Mouse (Mus musculus) midbrain, embryonic 14.5 days (tissue): ENCODE results near the gene Plppr5. TPM values are rescaled to one million over a fixed set of nuclear protein-coding genes. Genes with fewer than 3 reads are reported as not detected.

Experiments used
- ATAC-seq: fragments of 200-750 bp; cut with Nextera tagmentation; 2 replicates; pipeline ENCODE4 v1.8.0; 2017; ENCODE audit warnings: moderate number of reproducible peaks, moderate library complexity; ENCODE audit not compliant: low FRiP score, low TSS enrichment
- DNase-seq: peaks from one replicate; pipeline ENCODE4 v3.0.0-alpha.2; 2015
- H3K27ac ChIP-seq: fragments of 300-500 bp; sonication (generic); replicated peaks from 2 replicates; pipeline ENCODE4 v1.5.1; 2014; ENCODE audit warnings: mild to moderate bottlenecking, low read depth, low read length, moderate library complexity
- H3K27me3 ChIP-seq: fragments of 300-500 bp; sonication (generic); 2 replicates; pipeline ENCODE4 v1.6.1; 2014; ENCODE audit warnings: low read length, control low read depth, mixed read lengths; ENCODE audit not compliant: control insufficient read depth, insufficient read depth
- H3K36me3 ChIP-seq: fragments of 300-500 bp; sonication (generic); 2 replicates; pipeline ENCODE4 v1.6.1; 2014; ENCODE audit warnings: low read length, control low read depth; ENCODE audit not compliant: control insufficient read depth, insufficient read depth
- H3K4me1 ChIP-seq: fragments of 300-500 bp; sonication (generic); 2 replicates; pipeline ENCODE4 v1.6.1; 2014; ENCODE audit warnings: mild to moderate bottlenecking, antibody characterized with exemption, low read length, control low read depth; ENCODE audit not compliant: control insufficient read depth, insufficient read depth
- H3K4me2 ChIP-seq: fragments of 300-500 bp; sonication (generic); 2 replicates; pipeline ENCODE4 v1.6.1; 2014; ENCODE audit warnings: mild to moderate bottlenecking, low read length, moderate library complexity
- H3K4me3 ChIP-seq: fragments of 300-500 bp; sonication (generic); replicated peaks from 2 replicates; pipeline ENCODE4 v1.5.1; 2014; ENCODE audit warnings: low read depth, low read length
- H3K9ac ChIP-seq: fragments of 300-500 bp; sonication (generic); replicated peaks from 2 replicates; pipeline ENCODE4 v1.6.1; 2014; ENCODE audit warnings: mild to moderate bottlenecking, low read length, moderate library complexity
- H3K9me3 ChIP-seq: fragments of 300-500 bp; sonication (generic); 2 replicates; pipeline ENCODE4 v1.6.1; 2016; ENCODE audit warnings: low read length, control low read depth, mixed read lengths; ENCODE audit not compliant: control insufficient read depth
- WGBS: fragments of 180-500 bp; shearing (Covaris S2); extraction: QIAGEN DNeasy Blood & Tissue Kit; methylation state at CpG from one replicate; pipeline ENCODE4 v1.1.7; 2014; 5-methylcytosine and 5-hydroxymethylcytosine counted together
- polyA plus RNA-seq: library from polyadenylated mRNA; unstranded; fragments of >200 nt; fragmentation: Nextera tagmentation; extraction: Ambion mirVana; gene quantifications from 2 replicates; pipeline ENCODE4 v1.2.1, GENCODE M21; 2014

The Plppr5 gene
- polyA plus RNA-seq, 1 experiment from 2014 or later: 5.8 TPM

- 59% methylated on average over 1 of the region's 1 CpGs for WGBS
- Histone ChIP-seq H3K4me3 (no peak overlapping the region), H3K36me3 (no peaks in the 10 kb centered on the region), H3K4me1 (no peaks in the 10 kb centered on the region), H3K9me3 (no peaks in the 10 kb centered on the region), H3K27ac (no peak overlapping the region), H3K9ac (no peak overlapping the region), H3K4me2 (no peak overlapping the region), H3K27me3 (no peaks in the 10 kb centered on the region)
- no peak for DNase-seq
- no peak for ATAC-seq
Observed at GRCm38 (mm10) chr3:117602404-117602803, 27.8 kb downstream of the Plppr5 start.

DNA sequence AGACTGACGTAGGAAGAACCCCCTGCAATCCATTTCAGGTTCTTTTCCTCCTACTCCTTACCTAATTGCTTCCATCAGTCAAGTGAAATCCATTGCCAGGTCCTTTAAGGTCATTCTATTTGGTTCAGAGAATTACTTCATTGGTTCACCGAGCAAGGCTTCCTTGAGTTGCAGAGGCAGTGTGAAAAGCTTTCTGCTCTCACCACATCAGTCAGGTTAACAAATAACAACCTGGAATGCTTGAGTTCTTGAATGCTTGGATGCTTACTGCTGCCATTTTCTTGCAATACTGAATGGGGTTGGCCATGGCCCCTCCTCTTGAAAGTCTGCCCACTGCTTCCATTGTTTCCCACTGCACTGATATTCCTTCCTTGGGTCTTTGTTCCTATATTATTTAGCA lies 28.8 kb downstream of the Plppr5 start:
- Histone ChIP-seq H3K4me1 (no peaks in the 10 kb centered on the region), H3K4me3 (no peak overlapping the region), H3K27ac (no peak overlapping the region), H3K27me3 (no peaks in the 10 kb centered on the region), H3K9me3 (no peaks in the 10 kb centered on the region), H3K36me3 (no peaks in the 10 kb centered on the region), H3K4me2 (no peak overlapping the region), H3K9ac (no peak overlapping the region)
- WGBS: 54% methylated on average over 2 of the region's 2 CpGs
- DNase-seq: no peak
- no peak for ATAC-seq

DNA sequence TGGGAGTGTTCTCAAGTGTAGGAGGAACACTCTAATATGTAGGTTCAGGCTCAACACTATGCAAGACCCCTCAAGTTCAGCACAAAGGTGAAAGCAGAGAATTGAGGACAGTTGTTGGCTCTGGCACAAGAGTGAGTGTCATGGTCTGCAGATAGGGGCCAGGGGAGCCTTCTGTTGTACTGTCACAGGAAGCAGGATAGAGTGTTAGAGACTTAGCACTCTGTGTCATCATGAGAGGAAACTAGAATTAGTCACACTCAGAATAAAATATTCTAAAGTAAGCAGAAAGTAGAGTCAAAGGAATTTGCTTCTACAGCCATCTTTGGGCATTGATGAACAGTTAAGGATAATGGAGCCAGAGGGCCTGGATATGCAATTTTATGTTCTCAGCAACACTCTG lies 31.7 kb downstream of the Plppr5 start:
- no peak for ATAC-seq
- Histone ChIP-seq H3K4me3 (no peak overlapping the region), H3K9ac (no peak overlapping the region)

GRCm38 (mm10) chr3:117611453-117611852 lies 36.8 kb downstream of the Plppr5 start:
- no peak for DNase-seq
- Histone ChIP-seq H3K9ac (no peak overlapping the region), H3K4me3 (no peak overlapping the region), H3K36me3 (no peaks in the 10 kb centered on the region), H3K27ac (no peak overlapping the region), H3K27me3 (no peaks in the 10 kb centered on the region), H3K9me3 (no peaks in the 10 kb centered on the region), H3K4me1 (no peaks in the 10 kb centered on the region), H3K4me2 (no peak overlapping the region)
- ATAC-seq: no peak
- WGBS: 84% methylated on average over 5 of the region's 5 CpGs

More for the DNA sequence above, 31.7 kb downstream of the Plppr5 start:
- Histone ChIP-seq H3K27ac (no peak overlapping the region), H3K4me1 (no peaks in the 10 kb centered on the region), H3K9me3 (no peaks in the 10 kb centered on the region), H3K36me3 (no peaks in the 10 kb centered on the region), H3K27me3 (no peaks in the 10 kb centered on the region), H3K4me2 (no peak overlapping the region)
- no peak for DNase-seq

DNA sequence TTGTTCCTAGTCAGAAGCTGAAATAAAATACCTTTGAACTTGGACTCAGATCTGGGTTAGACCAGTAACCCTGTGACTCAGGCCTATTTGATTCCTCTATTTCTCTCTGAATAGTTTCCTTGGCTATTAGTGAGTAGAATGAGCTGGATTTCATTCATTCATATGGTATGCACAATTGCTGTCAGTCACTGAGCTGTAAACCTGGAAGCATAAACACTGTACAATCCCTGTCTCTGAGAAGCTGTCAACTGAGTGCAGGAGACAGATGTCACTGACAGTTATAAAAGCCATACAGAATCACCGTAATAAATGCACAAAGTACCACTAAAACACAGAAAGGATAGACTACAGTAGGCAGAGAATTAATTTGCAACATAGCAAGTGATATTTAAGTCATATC lies 40.2 kb downstream of the Plppr5 start:
- H3K36me3 ChIP-seq: no peaks in the 10 kb centered on the region
- DNase-seq (no peak), ATAC-seq (0 out of 2 replicates have a peak, but pooled peaks have one; percentile 27)
- no peak overlapping the region for H3K4me2 ChIP-seq
- no peaks in the 10 kb centered on the region for H3K4me1 ChIP-seq
- no peak overlapping the region for H3K4me3 ChIP-seq
- H3K27me3 ChIP-seq: no peaks in the 10 kb centered on the region
- H3K27ac ChIP-seq: 0 out of 2 replicates have a peak overlapping the region, but pooled peaks have one; percentile 5
- H3K9me3 ChIP-seq: no peaks in the 10 kb centered on the region
- 54% methylated on average over 1 of the region's 1 CpGs for WGBS
- H3K9ac ChIP-seq: no peak overlapping the region

DNA sequence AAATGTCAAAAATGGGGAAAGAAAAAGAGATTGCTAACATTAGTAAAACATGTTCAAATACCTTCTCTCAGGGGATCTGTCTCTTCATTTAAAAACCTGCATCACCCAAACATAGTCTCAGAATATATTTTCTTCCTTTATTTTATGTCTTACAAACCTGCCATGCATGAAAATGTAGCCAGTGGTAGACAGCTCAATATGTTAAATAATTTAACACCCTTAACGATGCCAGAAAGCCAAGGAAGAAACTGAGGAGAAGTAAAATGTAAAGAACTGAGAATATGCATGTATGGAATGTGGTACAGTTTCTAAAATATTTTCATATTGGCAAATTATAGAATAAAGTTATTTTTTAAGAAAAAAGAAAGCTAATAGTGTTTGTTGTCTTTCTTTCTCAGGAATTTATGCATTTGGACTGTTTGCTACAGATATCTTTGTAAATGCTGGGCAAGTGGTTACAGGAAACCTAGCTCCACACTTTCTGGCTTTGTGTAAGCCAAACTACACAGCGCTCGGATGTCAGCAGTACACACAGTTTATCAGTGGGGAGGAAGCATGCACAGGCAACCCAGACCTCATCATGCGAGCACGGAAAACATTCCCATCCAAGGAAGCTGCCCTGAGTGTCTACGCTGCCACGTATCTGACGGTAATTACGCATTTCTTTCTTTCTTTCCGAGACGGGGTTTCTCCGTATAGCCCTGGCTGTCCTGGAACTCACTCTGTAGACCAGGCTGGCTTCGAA lies 50.8 kb downstream of the Plppr5 start:
- no peak overlapping the region for H3K4me3 ChIP-seq
- 92% methylated on average over 13 of the region's 13 CpGs for WGBS
- H3K4me2 ChIP-seq: no peak overlapping the region
- 0 out of 2 replicates have a peak, but pooled peaks cover 3% of the 10 kb centered on the region for H3K4me1 ChIP-seq
- H3K27me3 ChIP-seq: no peaks in the 10 kb centered on the region
- H3K9ac ChIP-seq: no peak overlapping the region
- no peak for DNase-seq
- H3K9me3 ChIP-seq: no peaks in the 10 kb centered on the region
- no peaks in the 10 kb centered on the region for H3K36me3 ChIP-seq
- no peak for ATAC-seq
- H3K27ac ChIP-seq: no peak overlapping the region

DNA sequence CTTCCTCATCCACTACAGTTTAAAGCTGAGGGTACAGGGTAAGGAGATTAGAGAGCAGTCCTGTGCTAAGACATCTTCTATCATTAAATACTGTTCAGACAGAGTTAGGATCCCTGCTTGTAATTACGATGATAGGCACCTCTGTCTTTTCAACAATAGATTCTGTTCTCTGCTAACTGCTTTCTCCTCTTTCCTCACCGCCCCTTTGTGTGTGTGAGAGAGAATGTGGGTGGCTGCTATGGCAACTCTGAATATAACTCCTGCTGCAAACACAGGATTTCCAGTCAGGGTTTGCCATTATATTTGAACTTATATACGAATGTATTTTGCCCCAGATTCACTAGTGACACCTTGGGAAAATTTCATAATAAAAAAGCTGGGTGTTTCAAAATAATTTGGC lies 54.2 kb downstream of the Plppr5 start:
- H3K9ac ChIP-seq: no peak overlapping the region
- 14% methylated on average over 3 of the region's 3 CpGs for WGBS
- H3K27me3 ChIP-seq: no peaks in the 10 kb centered on the region
- H3K9me3 ChIP-seq: no peaks in the 10 kb centered on the region
- no peaks in the 10 kb centered on the region for H3K36me3 ChIP-seq
- ATAC-seq (no peak), DNase-seq (peak; percentile 61)
- H3K4me1 ChIP-seq: 0 out of 2 replicates have a peak, but pooled peaks cover 3% of the 10 kb centered on the region
- H3K4me3 ChIP-seq: no peak overlapping the region
- no peak overlapping the region for H3K4me2 ChIP-seq
- H3K27ac ChIP-seq: no peak overlapping the region; the same call in 1 of the 2 replicates

DNA sequence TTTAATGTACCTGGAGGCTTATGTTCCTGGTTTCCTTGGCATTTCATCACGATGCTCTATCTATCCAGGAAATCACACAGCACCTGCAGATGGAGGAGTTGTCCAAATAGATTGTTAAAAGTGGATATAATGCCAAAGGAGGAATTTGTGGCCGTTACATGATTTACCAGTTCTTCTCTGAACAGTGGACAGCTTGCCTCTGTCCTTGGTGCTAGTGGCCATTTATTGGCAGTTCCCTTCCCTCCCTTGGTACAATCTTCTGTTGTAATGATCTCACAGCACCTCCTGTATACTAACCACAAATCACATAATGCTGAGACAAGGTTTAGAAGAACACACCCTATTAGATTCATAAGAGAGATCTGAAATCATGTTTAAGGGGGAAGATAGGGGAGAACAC lies 55.7 kb downstream of the Plppr5 start:
- Histone ChIP-seq H3K9me3 (no peaks in the 10 kb centered on the region), H3K4me3 (no peak overlapping the region), H3K9ac (no peak overlapping the region), H3K4me2 (no peak overlapping the region), H3K27ac (no peak overlapping the region), H3K27me3 (no peaks in the 10 kb centered on the region), H3K36me3 (no peaks in the 10 kb centered on the region), H3K4me1 (0 out of 2 replicates have a peak, but pooled peaks cover 3% of the 10 kb centered on the region)
- 76% methylated on average over 2 of the region's 2 CpGs for WGBS
- DNase-seq (no peak), ATAC-seq (no peak)

DNA sequence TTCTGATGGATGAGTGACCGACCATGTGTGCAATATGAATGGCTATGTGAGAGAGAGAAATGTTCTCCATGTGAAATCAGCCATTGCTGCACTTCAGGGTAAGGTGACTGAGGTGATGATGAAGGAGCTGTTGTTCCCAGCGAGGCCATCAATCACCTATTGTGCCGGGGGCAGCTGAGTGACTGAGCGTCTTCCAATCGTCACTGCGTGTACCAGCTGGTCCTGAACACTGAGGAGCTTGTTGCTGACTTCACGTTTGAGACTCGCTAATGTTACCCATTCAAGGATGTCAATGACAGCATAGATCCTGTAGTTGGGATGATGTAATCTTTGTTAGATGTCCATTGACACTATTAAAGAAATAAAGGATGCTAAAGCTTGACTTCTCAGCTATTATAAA lies 74.0 kb downstream of the Plppr5 start:
- Histone ChIP-seq H3K4me2 (no peak overlapping the region), H3K27me3 (no peaks in the 10 kb centered on the region), H3K9me3 (no peaks in the 10 kb centered on the region), H3K9ac (no peak overlapping the region), H3K4me3 (no peak overlapping the region), H3K27ac (no peak overlapping the region), H3K36me3 (no peaks in the 10 kb centered on the region), H3K4me1 (no peaks in the 10 kb centered on the region)
- 84% methylated on average over 8 of the region's 8 CpGs for WGBS
- DNase-seq: no peak
- no peak for ATAC-seq
